Mouse (Mus musculus): ENCODE measurements around the gene Pycr1.
A peak's percentile ranks its signal among the peaks of the same experiment; 100 is the strongest.

GRCm38 (mm10) chr11:120609250-120609649, 34.3 kb downstream of the Pycr1 start:
- TF ChIP-seq CTCF (conservative IDR thresholded peaks at IDR 0.05 in 1 of 2, IDR thresholded peaks at IDR 0.05 in 1 of 2; ENCODE audit: low read depth in 2 of 2, low read length in 2 of 2) (no peak), POLR2A (IDR thresholded peaks at IDR 0.05; ENCODE audit: low read depth, low read length) (no peak), ETS1 (conservative IDR thresholded peaks at IDR 0.05; ENCODE audit: low read depth, low read length) (no peak), USF1 (IDR thresholded peaks at IDR 0.05; ENCODE audit: low read depth, low read length) (no peak), GABPA (IDR thresholded peaks at IDR 0.05; ENCODE audit: insufficient replicate concordance, low read depth, low read length) (no peak), POLR2AphosphoS2 (IDR thresholded peaks at IDR 0.05; ENCODE audit: low read depth, low read length) (0 out of 2 replicates have a peak, but pooled peaks have one; percentile 14), IRF4 (IDR thresholded peaks at IDR 0.05; ENCODE audit: low read depth, low read length) (no peak), ZMIZ1 (IDR thresholded peaks at IDR 0.05; ENCODE audit: low read depth, low read length) (no peak), ELF1 (IDR thresholded peaks at IDR 0.05; ENCODE audit: low read depth, low read length) (no peak), JUND (conservative IDR thresholded peaks at IDR 0.05; ENCODE audit: low read depth, low read length) (no peak), SIN3A (IDR thresholded peaks at IDR 0.05; ENCODE audit: low read length) (no peak), UBTF (IDR thresholded peaks at IDR 0.05; ENCODE audit: low read depth, low read length) (no peak), MAX (IDR thresholded peaks at IDR 0.05; ENCODE audit: low read length) (no peak), CHD2 (IDR thresholded peaks at IDR 0.05; ENCODE audit: low read length) (no peak)
